Mouse (Mus musculus) ES-Bruce4 (cell line): ENCODE results near the gene Glmp.

Experiments used
- CTCF ChIP-seq: IDR thresholded peaks from one replicate; pipeline ENCODE4 v1.8.1; 2011; ENCODE audit warnings: low read depth, low read length
- POLR2A ChIP-seq: IDR thresholded peaks from one replicate; pipeline ENCODE4 v1.8.1; 2011; ENCODE audit warnings: low read length; ENCODE audit not compliant: insufficient read depth

GRCm38 (mm10) chr3:88296561-88297318 is 28.1 kb upstream of the Glmp start, which contains the start of the genes Tsacc and Cct3:
- no peak for TF ChIP-seq CTCF
- TF ChIP-seq POLR2A: peak; percentile 71
